Comparison of ENCODE assay signal across 23 mouse cellular contexts in genomic region chr4:104500646-104501045, GRCm38 (mm10).
DNase-seq lines count a peak whose midpoint lies in the region; ATAC-seq lines count a peak whose summit lies in the region.
"Had no signal": no experiment of that assay in that cellular context is flagged by ENCODE, and none has a peak within 500 bp of the region (broad histone marks: within the 10 kb centered on the region; RNA-seq: fewer than 3 reads in every experiment).

No protein-coding gene starts in this region.

- 29% methylated on average over 4 of the region's 4 CpGs for WGBS in intestine, embryonic 15.5 days
- WGBS in liver, embryonic 16.5 days (ENCODE audit: insufficient replicate concordance), result 48% methylated on average over 4 of the region's 4 CpGs
- WGBS in kidney, embryonic 14.5 days, result 39% methylated on average over 4 of the region's 4 CpGs

- peak; percentile 28 for DNase-seq in heart, adult 11 months
- DNase-seq in heart, adult 9 months (ENCODE audit: low spot score in 2 of 2), result no peak
- DNase-seq in embryo, embryonic 10 days (ENCODE audit: low spot score), result peak; percentile 63
- no peak for DNase-seq in cerebellum, postnatal 36 days
- DNase-seq: adrenal gland, postnatal 25 days; cerebellum, adult 18-20 months; cerebellum, postnatal 25 days; forebrain, postnatal 0 days; kidney, adult 11 months; kidney, postnatal 10 days; right cerebral cortex, adult 18-20 months had no signal

- no peak overlapping the region for H3K9ac ChIP-seq in intestine, embryonic 15.5 days
- no peak overlapping the region for H3K9ac ChIP-seq in liver, embryonic 16.5 days (ENCODE audit: low read depth, low read length)
- no peak overlapping the region for H3K9ac ChIP-seq in kidney, embryonic 14.5 days (ENCODE audit: low read depth, low read length)
- H3K9ac ChIP-seq: embryonic facial prominence, embryonic 15.5 days; forebrain, postnatal 0 days; heart, embryonic 13.5 days; hindbrain, embryonic 15.5 days; limb, embryonic 15.5 days had no signal

- peaks cover 6% of the 10 kb centered on the region; the same call in 1 of the 2 replicates for H3K4me1 ChIP-seq in intestine, embryonic 15.5 days (replicated peaks)
- no peaks in the 10 kb centered on the region; the same call in 1 of the 2 replicates for H3K4me1 ChIP-seq in liver, embryonic 16.5 days (ENCODE audit: control insufficient read depth, low read depth, low read length)
- H3K4me1 ChIP-seq in kidney, embryonic 14.5 days (ENCODE audit: control insufficient read depth, insufficient read depth, low read length), result no peaks in the 10 kb centered on the region
- H3K4me1 ChIP-seq: embryonic facial prominence, embryonic 15.5 days; heart, embryonic 13.5 days; limb, embryonic 15.5 days had no signal

- H3K36me3 ChIP-seq in intestine, embryonic 15.5 days, result no peaks in the 10 kb centered on the region
- no peaks in the 10 kb centered on the region for H3K36me3 ChIP-seq in liver, embryonic 16.5 days (ENCODE audit: control insufficient read depth, insufficient read depth)
- no peaks in the 10 kb centered on the region for H3K36me3 ChIP-seq in kidney, embryonic 14.5 days (ENCODE audit: control insufficient read depth, insufficient read depth, low read length)
- H3K36me3 ChIP-seq: embryonic facial prominence, embryonic 15.5 days; forebrain, embryonic 10.5 days; heart, embryonic 13.5 days; hindbrain, embryonic 15.5 days; limb, embryonic 15.5 days had no signal

- H3K4me3 ChIP-seq in intestine, embryonic 15.5 days (replicated peaks), result no peak overlapping the region
- H3K4me3 ChIP-seq in liver, embryonic 16.5 days (ENCODE audit: low read depth, low read length), result no peak overlapping the region
- H3K4me3 ChIP-seq in kidney, embryonic 14.5 days (ENCODE audit: low read length), result no peak overlapping the region
- H3K4me3 ChIP-seq: embryonic facial prominence, embryonic 15.5 days; forebrain, embryonic 10.5 days; heart, embryonic 13.5 days; hindbrain, embryonic 15.5 days; limb, embryonic 15.5 days had no signal

- no peak overlapping the region for H3K4me2 ChIP-seq in intestine, embryonic 15.5 days (replicated peaks)
- H3K4me2 ChIP-seq in liver, embryonic 16.5 days (ENCODE audit: low read depth, low read length), result no peak overlapping the region
- no peak overlapping the region for H3K4me2 ChIP-seq in kidney, embryonic 14.5 days (replicated peaks; ENCODE audit: low read depth, low read length)
- H3K4me2 ChIP-seq: embryonic facial prominence, embryonic 15.5 days; heart, embryonic 13.5 days; hindbrain, embryonic 15.5 days; limb, embryonic 15.5 days had no signal

- H3K9me3 ChIP-seq in intestine, embryonic 15.5 days, result no peaks in the 10 kb centered on the region
- H3K9me3 ChIP-seq in liver, embryonic 16.5 days (replicated peaks; ENCODE audit: control insufficient read depth, low read length), result no peaks in the 10 kb centered on the region
- no peaks in the 10 kb centered on the region for H3K9me3 ChIP-seq in kidney, embryonic 14.5 days (ENCODE audit: control insufficient read depth, low read length)
- H3K9me3 ChIP-seq: embryonic facial prominence, embryonic 15.5 days; forebrain, embryonic 10.5 days; heart, embryonic 13.5 days; hindbrain, embryonic 15.5 days; limb, embryonic 15.5 days had no signal

- ATAC-seq in intestine, embryonic 15.5 days, result peak; percentile 72
- ATAC-seq in liver, embryonic 16.5 days (ENCODE audit: low read depth), result peak; percentile 73; the same call in 1 of the 2 replicates
- no peak for ATAC-seq in activated CD4-positive, CD25-positive, alpha-beta regulatory T cell, adult 4 months
- no peak for ATAC-seq in kidney, embryonic 14.5 days (ENCODE audit: low FRiP score, low TSS enrichment)
- ATAC-seq: lung, postnatal 0 days; Patski had no signal

- no peaks in the 10 kb centered on the region for H3K27me3 ChIP-seq in intestine, embryonic 15.5 days (replicated peaks)
- H3K27me3 ChIP-seq in liver, embryonic 16.5 days (ENCODE audit: control insufficient read depth, insufficient read depth, low read depth, low read length), result no peaks in the 10 kb centered on the region
- peaks cover 4% of the 10 kb centered on the region; the same call in 1 of the 2 replicates for H3K27me3 ChIP-seq in kidney, embryonic 14.5 days (ENCODE audit: control insufficient read depth, insufficient read depth, low read length)
- H3K27me3 ChIP-seq: embryonic facial prominence, embryonic 15.5 days; hindbrain, embryonic 15.5 days; limb, embryonic 15.5 days; Patski had no signal

- no peak overlapping the region for H3K27ac ChIP-seq in intestine, embryonic 15.5 days
- H3K27ac ChIP-seq in liver, embryonic 16.5 days (ENCODE audit: low read length), result no peak overlapping the region
- no peak overlapping the region for H3K27ac ChIP-seq in kidney, embryonic 14.5 days (ENCODE audit: low read depth, low read length)
- H3K27ac ChIP-seq: embryonic facial prominence, embryonic 15.5 days; forebrain, embryonic 10.5 days; heart, embryonic 13.5 days; hindbrain, embryonic 15.5 days; limb, embryonic 15.5 days; stomach, postnatal 0 days had no signal

Comparison
In these comparisons a context has a peak if more than half of its experiments do, and no peak if none do; other contexts are left out.
1. DNase-seq: peak in heart, adult 11 months (single experiment) and embryo, embryonic 10 days (single experiment); none in heart, adult 9 months (0 of 2) and cerebellum, postnatal 36 days (0 of 2).
2. ATAC-seq: peak in intestine, embryonic 15.5 days (single experiment) and liver, embryonic 16.5 days (single experiment); none in activated CD4-positive, CD25-positive, alpha-beta regulatory T cell, adult 4 months (single experiment) and kidney, embryonic 14.5 days (single experiment).